Mouse (Mus musculus) hindbrain, embryonic 13.5 days (tissue): ENCODE results near the gene Kcnb1. TPM values are rescaled to one million over a fixed set of nuclear protein-coding genes. Genes with fewer than 3 reads are reported as not detected.

Source experiments
- polyA plus RNA-seq: library from polyadenylated mRNA; unstranded; fragments of >200 nt; fragmentation: Nextera tagmentation; extraction: Ambion mirVana; gene quantifications from 2 replicates; pipeline ENCODE4 v1.2.1, GENCODE M21; 2015

The Kcnb1 gene
- polyA plus RNA-seq, 1 experiment from 2014 or later: 2.2 TPM

Other genes starting within 250 kb of the Kcnb1 start
- 109 and 113 TPM in 2 replicates for gene Stau1, start 193.9 kb downstream of the Kcnb1 start, polyA plus RNA-seq
- gene Ddx27, start 175.0 kb downstream of the Kcnb1 start, polyA plus RNA-seq: 37.3 and 38.0 TPM in 2 replicates
- gene Znfx1, start 127.1 kb downstream of the Kcnb1 start, polyA plus RNA-seq: 6.5 and 7.8 TPM in 2 replicates
- 5.8 and 6.5 TPM in 2 replicates for gene Ptgis, start 50.4 kb upstream of the Kcnb1 start, polyA plus RNA-seq
- gene B4galt5, start 159.0 kb upstream of the Kcnb1 start, polyA plus RNA-seq: 12.3 and 12.5 TPM in 2 replicates
- 21.2 and 22.7 TPM in 2 replicates for gene Slc9a8, start 231.6 kb upstream of the Kcnb1 start, polyA plus RNA-seq